Mouse (Mus musculus) urinary bladder, postnatal 14 days (tissue): ENCODE measurements around the gene Tspo2.
A peak's percentile ranks its signal among the peaks of the same experiment; 100 is the strongest.

Experiments
- DNase-seq: peaks from one replicate; pipeline ENCODE4 v3.0.0; 2021; ENCODE audit warnings: low spot score

Tspo2 gene

DNA sequence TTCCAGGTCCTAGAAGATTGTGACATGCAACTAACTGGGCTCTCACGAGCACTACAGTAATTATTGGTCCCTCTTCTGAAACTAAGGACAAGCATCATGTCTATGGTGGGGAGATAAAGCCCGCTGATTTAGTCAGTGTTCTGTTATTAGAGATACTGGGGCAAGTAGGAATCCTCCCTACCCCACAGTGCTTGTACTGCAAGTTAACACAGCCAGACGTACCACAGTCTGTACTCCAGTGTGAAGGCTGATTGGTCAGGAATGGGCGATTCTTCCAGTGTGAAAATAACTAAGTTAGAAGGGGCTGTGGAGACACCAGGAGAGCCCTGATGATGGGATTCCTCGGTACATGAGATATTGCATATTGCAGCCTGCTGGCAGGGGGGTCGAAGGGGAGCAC, 33.8 kb downstream of the Tspo2 start:
- DNase-seq, result no peak

GRCm38 (mm10) chr17:48416425-48417195, 34.7 kb downstream of the Tspo2 start:
- DNase-seq, result peak; percentile 57

DNA sequence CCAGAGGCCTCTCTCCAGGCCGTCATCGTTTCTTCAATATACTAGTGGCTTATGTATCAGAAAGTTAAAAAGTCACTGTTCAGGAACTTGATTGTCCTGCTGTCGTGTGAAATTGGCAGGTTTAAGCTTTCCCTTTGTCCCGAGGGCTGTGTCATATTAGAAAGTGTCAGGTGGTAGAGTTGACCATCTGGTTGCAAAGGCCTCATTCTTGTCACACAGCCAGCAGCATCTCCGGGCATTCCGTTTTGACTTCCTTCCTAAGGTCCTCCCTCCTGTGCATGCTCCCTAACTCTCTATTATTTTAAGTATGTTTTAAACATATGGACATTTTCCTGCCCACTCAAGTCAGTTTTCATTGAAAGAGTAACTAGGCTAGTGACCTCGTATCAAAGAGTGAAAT, 35.3 kb downstream of the Tspo2 start:
- DNase-seq, result no peak

DNA sequence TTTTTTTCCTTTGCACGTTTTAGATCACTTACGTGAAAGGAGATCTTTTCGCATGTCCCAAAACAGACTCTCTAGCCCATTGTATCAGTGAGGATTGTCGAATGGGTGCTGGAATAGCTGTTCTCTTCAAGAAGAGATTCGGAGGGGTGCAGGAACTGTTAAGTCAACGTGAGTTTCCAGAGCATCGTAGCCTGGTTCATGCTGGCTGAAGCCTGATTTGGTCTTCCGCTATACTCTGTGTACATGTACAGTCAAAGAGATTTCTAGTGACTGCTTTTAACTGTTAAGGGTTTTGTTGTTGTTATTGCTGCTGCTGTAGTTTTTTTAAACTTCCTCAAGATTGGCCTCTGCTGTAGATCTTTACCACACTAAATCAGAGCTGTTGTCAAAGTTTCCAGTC, 40.1 kb downstream of the Tspo2 start:
- no peak for DNase-seq

GRCm38 (mm10) chr17:48410299-48410785, 41.0 kb downstream of the Tspo2 start:
- DNase-seq, result no peak

- DNase-seq, result peak; percentile 100
Measured at GRCm38 (mm10) chr17:48409380-48410298, 41.7 kb downstream of the Tspo2 start, which contains the start of the genes Nfya and Oard1. Gene Nfya, minus strand, starts transcription at chr17:48409906. Gene Oard1, plus strand, starts transcription at chr17:48410014.

GRCm38 (mm10) chr17:48408526-48409291, 42.6 kb downstream of the Tspo2 start:
- peak; percentile 74 for DNase-seq

GRCm38 (mm10) chr17:48407910-48408525, 43.3 kb downstream of the Tspo2 start:
- DNase-seq, result no peak

GRCm38 (mm10) chr17:48407154-48407553, 44.2 kb downstream of the Tspo2 start:
- DNase-seq, result no peak

DNA sequence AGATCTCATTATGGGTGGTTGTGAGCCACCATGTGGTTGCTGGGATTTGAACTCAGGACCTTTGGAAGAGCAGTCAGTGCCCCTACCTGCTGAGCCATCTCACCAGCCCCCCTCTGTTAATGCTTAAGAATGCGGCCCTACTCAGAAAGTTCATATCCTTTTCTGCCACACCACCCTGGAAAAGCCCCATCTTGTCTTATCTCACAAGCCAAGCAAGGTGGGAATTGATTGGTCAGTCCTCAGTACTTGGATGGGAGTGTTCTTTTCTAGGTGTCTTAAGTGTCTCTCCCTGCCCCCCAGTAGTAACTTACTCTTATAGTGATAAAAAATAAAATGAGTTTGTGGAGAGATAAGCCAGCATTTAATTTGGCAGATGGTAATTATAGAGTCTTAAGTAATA, 46.6 kb downstream of the Tspo2 start:
- no peak for DNase-seq

- DNase-seq, result no peak
Measured at GRCm38 (mm10) chr17:48403848-48404247, 47.5 kb downstream of the Tspo2 start.

GRCm38 (mm10) chr17:48402751-48403150, 48.6 kb downstream of the Tspo2 start:
- DNase-seq, result no peak

DNA sequence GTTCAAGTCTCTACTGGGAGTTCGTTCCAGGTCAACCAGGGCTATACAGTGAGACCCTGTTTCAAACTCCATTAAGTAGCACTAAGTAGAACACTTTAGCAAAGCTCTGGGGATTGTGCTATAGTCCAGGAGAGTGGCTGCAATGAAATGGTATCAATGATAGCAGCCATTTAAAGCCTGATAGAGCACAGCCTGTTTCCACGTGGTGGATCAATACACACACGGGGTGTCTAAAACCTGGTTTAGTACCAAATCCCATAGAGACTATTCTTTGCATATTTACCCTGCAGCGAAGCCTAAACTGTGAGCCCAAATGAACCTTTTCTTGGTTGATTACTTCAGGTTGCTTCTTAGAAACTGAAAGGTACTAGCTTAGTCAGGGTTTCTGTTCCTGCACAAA, 49.6 kb downstream of the Tspo2 start:
- DNase-seq, result no peak
